Mouse (Mus musculus) mesoderm, embryonic 11.5 days (tissue): Measurements from ENCODE around the gene Asgr1.
"Not testable (repeated sequence)": the region's sequence is repeated elsewhere in the genome, so short reads cannot be mapped to it uniquely, and the experiment has no call there.

Source experiments
- DNase-seq: peaks from one replicate; pipeline ENCODE4 v3.0.0-alpha.2; 2012; ENCODE audit warnings: low read depth, low spot score

Gene Asgr1

GRCm38 (mm10) chr11:70053898-70054570, at the start of gene Asgr1:
Gene Asgr1, plus strand, starts transcription at chr11:70054085.
- no peak for DNase-seq

- no peak for DNase-seq
Measured at GRCm38 (mm10) chr11:70005521-70005920, 48.4 kb upstream of the Asgr1 start.

GRCm38 (mm10) chr11:70010033-70010432, 43.9 kb upstream of the Asgr1 start:
- DNase-seq = no peak

- DNase-seq = no peak
Measured at GRCm38 (mm10) chr11:70010548-70010947, 43.3 kb upstream of the Asgr1 start.

- DNase-seq = no peak
Measured at GRCm38 (mm10) chr11:70010961-70011360, 42.9 kb upstream of the Asgr1 start.

GRCm38 (mm10) chr11:70012931-70013330, 41.0 kb upstream of the Asgr1 start:
- DNase-seq = no peak

GRCm38 (mm10) chr11:70013408-70013807, 40.5 kb upstream of the Asgr1 start:
- DNase-seq = no peak

- no peak for DNase-seq
Measured at GRCm38 (mm10) chr11:70014051-70014450, 39.8 kb upstream of the Asgr1 start.

GRCm38 (mm10) chr11:70014880-70015558, 38.9 kb upstream of the Asgr1 start, which contains the start of gene Acadvl:
Gene Acadvl, minus strand, starts transcription at chr11:70015411.
- peak; percentile 81 for DNase-seq

GRCm38 (mm10) chr11:70015677-70016076, 38.2 kb upstream of the Asgr1 start:
- DNase-seq = no peak

GRCm38 (mm10) chr11:70016177-70016576, 37.7 kb upstream of the Asgr1 start:
- not testable (repeated sequence) for DNase-seq

GRCm38 (mm10) chr11:70016669-70017068, 37.2 kb upstream of the Asgr1 start, which contains the start of gene Dlg4:
Gene Dlg4, plus strand, starts transcription at chr11:70016942.
- DNase-seq = no peak

GRCm38 (mm10) chr11:70017199-70017767, 36.6 kb upstream of the Asgr1 start:
- DNase-seq = no peak

- peak; percentile 89 for DNase-seq
Measured at GRCm38 (mm10) chr11:70018131-70018990, 35.5 kb upstream of the Asgr1 start.

GRCm38 (mm10) chr11:70019495-70020021, 34.3 kb upstream of the Asgr1 start:
- no peak for DNase-seq

- no peak for DNase-seq
Measured at GRCm38 (mm10) chr11:70020022-70020631, 33.8 kb upstream of the Asgr1 start.

GRCm38 (mm10) chr11:70020731-70021263, 33.1 kb upstream of the Asgr1 start:
- peak; percentile 89 for DNase-seq

GRCm38 (mm10) chr11:70021264-70022132, 32.4 kb upstream of the Asgr1 start:
- peak; percentile 98 for DNase-seq

- peak; percentile 49 for DNase-seq
Measured at GRCm38 (mm10) chr11:70023481-70024150, 30.3 kb upstream of the Asgr1 start.
